Comparison of ENCODE assay signal across 8 mouse cellular contexts in the genomic region with DNA sequence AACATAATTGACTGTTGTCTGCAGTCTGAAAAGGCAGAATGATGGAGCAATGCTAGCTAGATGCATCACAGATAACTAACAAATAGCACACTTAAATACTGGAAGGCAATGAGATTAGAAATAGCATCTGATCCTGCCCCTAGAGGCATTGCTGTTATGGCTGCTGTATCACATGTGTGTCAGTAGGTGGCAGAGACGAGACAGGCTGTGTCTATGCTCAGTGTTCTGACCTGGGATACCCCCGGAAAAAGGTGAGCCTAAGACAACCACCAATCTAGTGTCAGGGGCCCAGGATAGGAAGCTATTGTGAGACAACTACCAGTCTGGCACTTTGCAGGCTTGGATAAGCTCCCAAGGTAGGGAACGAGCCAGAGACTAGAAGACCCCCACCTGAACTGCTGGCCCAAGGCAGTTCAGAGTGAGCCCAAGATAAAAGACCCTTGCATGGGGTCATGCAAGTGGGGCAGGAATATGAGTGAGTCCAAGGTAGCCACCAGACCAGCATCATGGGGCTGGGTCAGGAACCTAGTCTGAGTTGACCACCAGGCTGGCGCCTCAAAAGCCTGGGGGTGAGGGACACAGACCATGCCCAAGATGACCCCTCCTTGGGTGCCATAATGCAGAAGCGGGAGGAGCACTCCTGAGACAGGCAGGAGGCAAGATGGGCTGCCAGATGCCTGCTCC. TPM values are rescaled to one million over a fixed set of nuclear protein-coding genes. Genes with fewer than 3 reads are reported as not detected.
A peak's percentile ranks its signal among the peaks of the same experiment; 100 is the strongest.
DNase-seq lines count a peak whose midpoint lies in the region; ATAC-seq and TF ChIP-seq lines count a peak whose summit lies in the region.

No protein-coding gene starts in this region.

- DNase-seq in cerebellum, postnatal 10 days, result peak; percentile 45 to 55
- DNase-seq in cerebellum, adult 11-12 months, result no peak
- DNase-seq in liver, embryonic 11.5 days (ENCODE audit: low spot score), result no peak
- peak; percentile 39 for DNase-seq in adrenal gland, postnatal 14 days
- peak; percentile 67 for DNase-seq in hindbrain, postnatal 0 days (ENCODE audit: low spot score)
- no peak for DNase-seq in lung, adult 2 months
- peak; percentile 8 to 19 for DNase-seq in thymus, postnatal 36 days

- peak; percentile 15; the same call in 1 of the 2 replicates for ATAC-seq in liver, embryonic 11.5 days (replicated peaks; ENCODE audit: low FRiP score)
- no peak for ATAC-seq in liver, embryonic 12.5 days
- no peak for ATAC-seq in hindbrain, postnatal 0 days

- H3K9ac ChIP-seq in liver, embryonic 11.5 days (ENCODE audit: low read depth, low read length), result no peak overlapping the region
- H3K9ac ChIP-seq in liver, embryonic 12.5 days, result no peak overlapping the region
- no peak overlapping the region for H3K9ac ChIP-seq in hindbrain, postnatal 0 days (replicated peaks; ENCODE audit: low read length)

- TF ChIP-seq POLR2A in lung, adult 2 months (IDR thresholded peaks at IDR 0.05; ENCODE audit: borderline replicate concordance, extremely low read depth, low read depth, low read length), result no peak

- 65% methylated on average over 5 of the region's 5 CpGs for WGBS in liver, embryonic 11.5 days
- 47% methylated on average over 5 of the region's 5 CpGs for WGBS in liver, embryonic 12.5 days (ENCODE audit: insufficient replicate concordance)
- 65% methylated on average over 5 of the region's 5 CpGs for WGBS in hindbrain, postnatal 0 days
- 61% methylated on average over 5 of the region's 5 CpGs for WGBS in lung, adult 2 months

- H3K4me2 ChIP-seq in liver, embryonic 11.5 days, result no peak overlapping the region
- H3K4me2 ChIP-seq in liver, embryonic 12.5 days, result no peak overlapping the region
- H3K4me2 ChIP-seq in hindbrain, postnatal 0 days (ENCODE audit: low read depth, low read length), result no peak overlapping the region

- no peaks in the 10 kb centered on the region for H3K36me3 ChIP-seq in liver, embryonic 11.5 days (ENCODE audit: control insufficient read depth, insufficient read depth, low read length)
- no peaks in the 10 kb centered on the region for H3K36me3 ChIP-seq in liver, embryonic 12.5 days
- no peaks in the 10 kb centered on the region for H3K36me3 ChIP-seq in hindbrain, postnatal 0 days (ENCODE audit: insufficient read depth, low read length)

- H3K27me3 ChIP-seq in liver, embryonic 11.5 days (replicated peaks; ENCODE audit: control insufficient read depth, insufficient read depth, low read length), result no peaks in the 10 kb centered on the region
- peaks cover under 1% of the 10 kb centered on the region for H3K27me3 ChIP-seq in liver, embryonic 12.5 days (replicated peaks)
- H3K27me3 ChIP-seq in hindbrain, postnatal 0 days (ENCODE audit: insufficient read depth, low read length), result no peaks in the 10 kb centered on the region

- 0 out of 2 replicates have a peak, but pooled peaks cover 3% of the 10 kb centered on the region for H3K4me1 ChIP-seq in liver, embryonic 11.5 days (replicated peaks; ENCODE audit: control insufficient read depth, insufficient read depth, low read length)
- H3K4me1 ChIP-seq in liver, embryonic 12.5 days, result peaks cover 7% of the 10 kb centered on the region
- H3K4me1 ChIP-seq in hindbrain, postnatal 0 days (ENCODE audit: insufficient read depth, low read length), result no peaks in the 10 kb centered on the region
- H3K4me1 ChIP-seq in lung, adult 2 months (ENCODE audit: control insufficient read depth, insufficient read depth, low read length), result no peaks in the 10 kb centered on the region

- no peaks in the 10 kb centered on the region for H3K9me3 ChIP-seq in liver, embryonic 11.5 days (ENCODE audit: control insufficient read depth, low read length)
- H3K9me3 ChIP-seq in liver, embryonic 12.5 days (replicated peaks), result no peaks in the 10 kb centered on the region
- no peaks in the 10 kb centered on the region for H3K9me3 ChIP-seq in hindbrain, postnatal 0 days (ENCODE audit: low read length)

- H3K4me3 ChIP-seq in liver, embryonic 11.5 days (ENCODE audit: low read depth, low read length), result no peak overlapping the region
- H3K4me3 ChIP-seq in liver, embryonic 12.5 days, result no peak overlapping the region
- H3K4me3 ChIP-seq in hindbrain, postnatal 0 days (ENCODE audit: low read length), result no peak overlapping the region
- H3K4me3 ChIP-seq in lung, adult 2 months (replicated peaks; ENCODE audit: extremely low read depth, low read depth, low read length), result no peak overlapping the region

- H3K27ac ChIP-seq in liver, embryonic 11.5 days (ENCODE audit: low read depth, low read length), result no peak overlapping the region
- H3K27ac ChIP-seq in liver, embryonic 12.5 days, result no peak overlapping the region
- no peak overlapping the region for H3K27ac ChIP-seq in hindbrain, postnatal 0 days

- peak; percentile 85 for TF ChIP-seq CTCF in hindbrain, postnatal 0 days (IDR thresholded peaks at IDR 0.05; ENCODE audit: low read depth)
- TF ChIP-seq CTCF in lung, adult 2 months (IDR thresholded peaks at IDR 0.05; ENCODE audit: insufficient read depth, low read length), result peak; percentile 73

RNA-seq across cellular contexts. Expression of gene Eea1, which starts 41.8 kb away (rescaled TPM):
- polyA plus RNA-seq in liver, embryonic 11.5 days (2014; fragmentation: Nextera tagmentation; extraction: Ambion mirVana), result 14.1 and 14.4 TPM in 2 replicates
- polyA plus RNA-seq in liver, embryonic 12.5 days (2016; fragmentation: Nextera tagmentation; extraction: Ambion mirVana), result 13.2 and 13.6 TPM in 2 replicates
- 31.7 and 33.1 TPM in 2 replicates for total RNA-seq in adrenal gland, postnatal 14 days (2021)
- total RNA-seq in hindbrain, postnatal 0 days (2014; rRNA removed), result 12.3 and 14.6 TPM in 2 replicates
- polyA plus RNA-seq in hindbrain, postnatal 0 days (2015; fragmentation: Nextera tagmentation; extraction: Ambion mirVana), result 27.3 and 27.5 TPM in 2 replicates
- polyA plus RNA-seq in lung, adult 2 months (2012; rRNA removed), result 4.3 and 5.1 TPM in 2 replicates

RNA-seq across cellular contexts. Expression of gene Gm33543, which starts 55.9 kb away (rescaled TPM):
- not detected in 2 replicates for polyA plus RNA-seq in liver, embryonic 11.5 days (2014; fragmentation: Nextera tagmentation; extraction: Ambion mirVana)
- polyA plus RNA-seq in liver, embryonic 12.5 days (2016; fragmentation: Nextera tagmentation; extraction: Ambion mirVana), result not detected in 2 replicates
- total RNA-seq in adrenal gland, postnatal 14 days (2021), result 0.23 and 0.93 TPM in 2 replicates
- not detected in 2 replicates for total RNA-seq in hindbrain, postnatal 0 days (2014; rRNA removed)
- 0.13 TPM in 1 of 2 replicates, not detected in the other for polyA plus RNA-seq in hindbrain, postnatal 0 days (2015; fragmentation: Nextera tagmentation; extraction: Ambion mirVana)
- polyA plus RNA-seq in lung, adult 2 months (2012; rRNA removed), result 0.15 TPM in 1 of 2 replicates, not detected in the other

Comparison
In these comparisons a context has a peak if more than half of its experiments do, and no peak if none do; other contexts are left out.
1. DNase-seq: peak in cerebellum, postnatal 10 days (2 of 2), adrenal gland, postnatal 14 days (single experiment), hindbrain, postnatal 0 days (single experiment) and thymus, postnatal 36 days (2 of 2); none in cerebellum, adult 11-12 months (single experiment), liver, embryonic 11.5 days (single experiment) and lung, adult 2 months (single experiment).